Comparison of ENCODE assay signal across 23 mouse cellular contexts in genomic region chr1:128543137-128543536, GRCm38 (mm10). TPM values are rescaled to one million over a fixed set of nuclear protein-coding genes. Genes with fewer than 3 reads are reported as not detected.
A peak's percentile ranks its signal among the peaks of the same experiment; 100 is the strongest.
DNase-seq lines count a peak whose midpoint lies in the region; ATAC-seq lines count a peak whose summit lies in the region.
"Had no signal": no experiment of that assay in that cellular context is flagged by ENCODE, and none has a peak within 500 bp of the region (broad histone marks: within the 10 kb centered on the region; RNA-seq: fewer than 3 reads in every experiment).

No protein-coding gene starts in this region.

- H3K27me3 ChIP-seq in midbrain, embryonic 10.5 days (ENCODE audit: low read depth, poor library complexity, severe bottlenecking), result peaks cover 6% of the 10 kb centered on the region; the same call in 1 of the 2 replicates
- no peaks in the 10 kb centered on the region for H3K27me3 ChIP-seq in midbrain, embryonic 14.5 days (ENCODE audit: control insufficient read depth, insufficient read depth, low read length)
- H3K27me3 ChIP-seq: embryonic facial prominence, embryonic 13.5 days; embryonic facial prominence, embryonic 15.5 days; forebrain, embryonic 15.5 days had no signal

- no peak for ATAC-seq in midbrain, embryonic 14.5 days (ENCODE audit: low FRiP score, low TSS enrichment)
- ATAC-seq in erythroblast, adult 5-6 weeks (replicated peaks; ENCODE audit: low FRiP score, poor library complexity, severe bottlenecking), result peak; percentile 71
- peak; percentile 54; the same call in 1 of the 2 replicates for ATAC-seq in megakaryocyte progenitor cell, adult 5-6 weeks (replicated peaks; ENCODE audit: poor library complexity)
- ATAC-seq in CD4-positive, CD25-positive, alpha-beta regulatory T cell, adult 4 months, result no peak
- ATAC-seq: forebrain, embryonic 15.5 days; forebrain, postnatal 0 days had no signal

- DNase-seq in midbrain, embryonic 10.5 days (ENCODE audit: low spot score), result no peak
- DNase-seq in midbrain, embryonic 14.5 days, result no peak
- DNase-seq in left cerebral cortex, postnatal 10 days (ENCODE audit: extremely low spot score in 1 of 2, low spot score in 2 of 2), result no peak
- DNase-seq: adrenal gland, adult 2 months; adrenal gland, postnatal 10 days; adrenal gland, postnatal 25 days; B cell, adult 2 months; cerebellum, adult 11 months; cerebellum, adult 18-20 months; cerebellum, adult 8-10 months; cerebellum, adult 9-11 months; cerebellum, postnatal 14 days; cerebellum, postnatal 36 days; embryo, embryonic 11 days; forebrain, postnatal 0 days had no signal

- H3K9ac ChIP-seq in midbrain, embryonic 14.5 days (replicated peaks; ENCODE audit: low read length), result no peak overlapping the region
- H3K9ac ChIP-seq: embryonic facial prominence, embryonic 13.5 days; embryonic facial prominence, embryonic 15.5 days; forebrain, embryonic 12.5 days; forebrain, embryonic 15.5 days; forebrain, postnatal 0 days had no signal

- H3K4me1 ChIP-seq in midbrain, embryonic 10.5 days, result peaks cover 49% of the 10 kb centered on the region
- peaks cover 16% of the 10 kb centered on the region for H3K4me1 ChIP-seq in midbrain, embryonic 14.5 days (ENCODE audit: control insufficient read depth, insufficient read depth, low read length)
- H3K4me1 ChIP-seq: forebrain, embryonic 15.5 days had no signal

- intact Hi-C loops in left cerebral cortex, postnatal 10 days (cut with DNase I), result no loop called here

- WGBS in midbrain, embryonic 10.5 days, result 82% methylated on average over 2 of the region's 2 CpGs
- 75% methylated on average over 2 of the region's 2 CpGs for WGBS in midbrain, embryonic 14.5 days

- H3K27ac ChIP-seq in midbrain, embryonic 10.5 days (replicated peaks), result peak overlapping the region; percentile 4; the same call in 1 of the 2 replicates
- no peak overlapping the region for H3K27ac ChIP-seq in midbrain, embryonic 14.5 days (replicated peaks; ENCODE audit: low read depth, low read length)
- H3K27ac ChIP-seq: embryonic facial prominence, embryonic 13.5 days; embryonic facial prominence, embryonic 15.5 days; forebrain, embryonic 10.5 days; forebrain, embryonic 12.5 days; forebrain, embryonic 15.5 days had no signal

- no peaks in the 10 kb centered on the region for H3K9me3 ChIP-seq in midbrain, embryonic 10.5 days (replicated peaks)
- H3K9me3 ChIP-seq in midbrain, embryonic 14.5 days (ENCODE audit: control insufficient read depth, low read length), result no peaks in the 10 kb centered on the region
- H3K9me3 ChIP-seq: embryonic facial prominence, embryonic 13.5 days; embryonic facial prominence, embryonic 15.5 days; forebrain, embryonic 10.5 days; forebrain, embryonic 12.5 days; forebrain, embryonic 15.5 days had no signal

- H3K4me3 ChIP-seq in midbrain, embryonic 10.5 days, result no peak overlapping the region
- H3K4me3 ChIP-seq in midbrain, embryonic 14.5 days (replicated peaks; ENCODE audit: low read depth, low read length), result no peak overlapping the region
- H3K4me3 ChIP-seq: embryonic facial prominence, embryonic 13.5 days; embryonic facial prominence, embryonic 15.5 days; forebrain, embryonic 10.5 days; forebrain, embryonic 12.5 days; forebrain, embryonic 15.5 days had no signal

- no peak overlapping the region for H3K4me2 ChIP-seq in midbrain, embryonic 14.5 days (ENCODE audit: low read length)
- H3K4me2 ChIP-seq: embryonic facial prominence, embryonic 13.5 days; embryonic facial prominence, embryonic 15.5 days; forebrain, embryonic 12.5 days; forebrain, embryonic 15.5 days had no signal

- no peaks in the 10 kb centered on the region for H3K36me3 ChIP-seq in midbrain, embryonic 10.5 days
- H3K36me3 ChIP-seq in midbrain, embryonic 14.5 days (ENCODE audit: control insufficient read depth, insufficient read depth, low read length), result no peaks in the 10 kb centered on the region
- H3K36me3 ChIP-seq: embryonic facial prominence, embryonic 13.5 days; embryonic facial prominence, embryonic 15.5 days; forebrain, embryonic 10.5 days; forebrain, embryonic 12.5 days; forebrain, embryonic 15.5 days had no signal

RNA-seq across cellular contexts. Expression of gene Cxcr4, which starts 49.0 kb away (rescaled TPM):
- 18.6 and 20.2 TPM in 2 replicates for polyA plus RNA-seq in midbrain, embryonic 10.5 days (2016; fragmentation: Nextera tagmentation; extraction: Ambion mirVana)
- polyA plus RNA-seq in midbrain, embryonic 14.5 days (2014; fragmentation: Nextera tagmentation; extraction: Ambion mirVana), result 10.2 and 12.3 TPM in 2 replicates
- 121 and 151 TPM in 2 replicates for total RNA-seq in erythroblast, adult 5-6 weeks (2015; ENCODE audit: low replicate concordance)
- total RNA-seq in erythroblast, adult 5-6 weeks (2017; ENCODE audit: low replicate concordance), result 109 and 111 TPM in 2 replicates
- total RNA-seq in megakaryocyte progenitor cell, adult 5-6 weeks (2015), result 268 and 279 TPM in 2 replicates
- total RNA-seq in megakaryocyte progenitor cell, adult 5-6 weeks (2017), result 187 and 192 TPM in 2 replicates
- 1 to 10 TPM; 7.2 to 10.0 TPM for total RNA-seq in left cerebral cortex, postnatal 10 days (2021)
- 10 to 100 TPM in 1 of 2 experiments, 1 to 10 TPM in 1; 5.6 to 29.9 TPM for polyA plus RNA-seq in CD4-positive, CD25-positive, alpha-beta regulatory T cell, adult 4 months (2017; shearing (Covaris generic))

Comparison
In these comparisons a context has a peak if more than half of its experiments do, and no peak if none do; other contexts are left out.
1. ATAC-seq: peak in erythroblast, adult 5-6 weeks (single experiment) and megakaryocyte progenitor cell, adult 5-6 weeks (single experiment); none in midbrain, embryonic 14.5 days (single experiment) and CD4-positive, CD25-positive, alpha-beta regulatory T cell, adult 4 months (single experiment).
2. RNA of gene Cxcr4, which starts 49.0 kb away (total RNA-seq): 187 to 279 TPM in megakaryocyte progenitor cell, adult 5-6 weeks and 109 to 151 TPM in erythroblast, adult 5-6 weeks; 7.2 to 10.0 TPM in left cerebral cortex, postnatal 10 days; every median in the first group is over 4 times any median in the second.